Mouse (Mus musculus): ENCODE data around the gene Gm17542. TPM values are rescaled to one million over a fixed set of nuclear protein-coding genes. Genes with fewer than 3 reads are reported as not detected.
"Not testable (repeated sequence)": the region's sequence is repeated elsewhere in the genome, so short reads cannot be mapped to it uniquely, and the experiment has no call there.

Gm17542 gene
- not detected for polyA plus RNA-seq (2012; fragmentation: generic; extraction: Trizol)
- long read RNA-seq, experiment 1 = 0 reads
- long read RNA-seq, experiment 2 = 0 reads

- not testable (repeated sequence) for H3K79me2 ChIP-seq (ENCODE audit: control insufficient read depth, insufficient read depth); H3K4me3 ChIP-seq (ENCODE audit: insufficient read depth, poor library complexity, severe bottlenecking); H3K27me3 ChIP-seq (ENCODE audit: control insufficient read depth, insufficient read depth, insufficient read length); H3K79me3 ChIP-seq (ENCODE audit: low read depth); H3K36me3 ChIP-seq (ENCODE audit: control insufficient read depth, insufficient read depth); H3ac ChIP-seq (ENCODE audit: control insufficient read depth, insufficient read length, low read depth)
Observed at GRCm38 (mm10) chr10:58718110-58718509, at the start of gene Gm17542. Gene Gm17542, minus strand, starts transcription at chr10:58718210.

GRCm38 (mm10) chr10:58739779-58740178 lies 21.8 kb upstream of the Gm17542 start:
- no peaks in the 10 kb centered on the region for H3K79me3 ChIP-seq (ENCODE audit: low read depth)
- no peak overlapping the region for H3ac ChIP-seq (ENCODE audit: control insufficient read depth, insufficient read length, low read depth)
- no peaks in the 10 kb centered on the region for H3K79me2 ChIP-seq (ENCODE audit: control insufficient read depth, insufficient read depth)
- no peaks in the 10 kb centered on the region for H3K36me3 ChIP-seq (ENCODE audit: control insufficient read depth, insufficient read depth)
- no peaks in the 10 kb centered on the region for H3K27me3 ChIP-seq (ENCODE audit: control insufficient read depth, insufficient read depth, insufficient read length)
- no peak overlapping the region for H3K4me3 ChIP-seq (ENCODE audit: insufficient read depth, poor library complexity, severe bottlenecking)
- TF ChIP-seq FOSL1 (IDR thresholded peaks at IDR 0.05; ENCODE audit: insufficient read depth, low read length, poor library complexity, severe bottlenecking) (no peak), USF1 (IDR thresholded peaks at IDR 0.05; ENCODE audit: low read depth) (no peak), MAX (IDR thresholded peaks at IDR 0.05) (no peak), MYOG (IDR thresholded peaks at IDR 0.05; ENCODE audit: control insufficient read depth, extremely low read depth, insufficient read length) (no peak), MYOD1 (IDR thresholded peaks at IDR 0.05; ENCODE audit: control insufficient read depth, insufficient read length, low read depth) (no peak), CTCF (IDR thresholded peaks at IDR 0.05; ENCODE audit: control insufficient read depth, insufficient read depth, insufficient read length) (no peak), CEBPB (IDR thresholded peaks at IDR 0.05; ENCODE audit: low read depth) (no peak)

- Histone ChIP-seq H3K79me3 (ENCODE audit: low read depth) (no peaks in the 10 kb centered on the region), H3K27me3 (ENCODE audit: control insufficient read depth, insufficient read depth, insufficient read length) (no peaks in the 10 kb centered on the region), H3ac (ENCODE audit: control insufficient read depth, insufficient read length, low read depth) (no peak overlapping the region), H3K36me3 (ENCODE audit: control insufficient read depth, insufficient read depth) (no peaks in the 10 kb centered on the region), H3K4me3 (ENCODE audit: insufficient read depth, poor library complexity, severe bottlenecking) (no peak overlapping the region), H3K79me2 (ENCODE audit: control insufficient read depth, insufficient read depth) (no peaks in the 10 kb centered on the region)
- TF ChIP-seq CEBPB (IDR thresholded peaks at IDR 0.05; ENCODE audit: low read depth) (no peak), CTCF (IDR thresholded peaks at IDR 0.05; ENCODE audit: control insufficient read depth, insufficient read depth, insufficient read length) (no peak), USF1 (IDR thresholded peaks at IDR 0.05; ENCODE audit: low read depth) (no peak), FOSL1 (IDR thresholded peaks at IDR 0.05; ENCODE audit: insufficient read depth, low read length, poor library complexity, severe bottlenecking) (no peak), MYOD1 (IDR thresholded peaks at IDR 0.05; ENCODE audit: control insufficient read depth, insufficient read length, low read depth) (no peak), MYOG (IDR thresholded peaks at IDR 0.05; ENCODE audit: control insufficient read depth, extremely low read depth, insufficient read length) (no peak), MAX (IDR thresholded peaks at IDR 0.05) (no peak)
Observed at GRCm38 (mm10) chr10:58738152-58738551, 20.1 kb upstream of the Gm17542 start.

- Histone ChIP-seq H3K27me3 (ENCODE audit: control insufficient read depth, insufficient read depth, insufficient read length) (no peaks in the 10 kb centered on the region), H3K4me3 (ENCODE audit: insufficient read depth, poor library complexity, severe bottlenecking) (no peak overlapping the region), H3K79me3 (ENCODE audit: low read depth) (no peaks in the 10 kb centered on the region), H3ac (ENCODE audit: control insufficient read depth, insufficient read length, low read depth) (no peak overlapping the region), H3K79me2 (ENCODE audit: control insufficient read depth, insufficient read depth) (no peaks in the 10 kb centered on the region), H3K36me3 (ENCODE audit: control insufficient read depth, insufficient read depth) (no peaks in the 10 kb centered on the region)
- TF ChIP-seq CEBPB (IDR thresholded peaks at IDR 0.05; ENCODE audit: low read depth) (no peak), MYOD1 (IDR thresholded peaks at IDR 0.05; ENCODE audit: control insufficient read depth, insufficient read length, low read depth) (no peak), MYOG (IDR thresholded peaks at IDR 0.05; ENCODE audit: control insufficient read depth, extremely low read depth, insufficient read length) (no peak), FOSL1 (IDR thresholded peaks at IDR 0.05; ENCODE audit: insufficient read depth, low read length, poor library complexity, severe bottlenecking) (no peak), CTCF (IDR thresholded peaks at IDR 0.05; ENCODE audit: control insufficient read depth, insufficient read depth, insufficient read length) (no peak), MAX (IDR thresholded peaks at IDR 0.05) (no peak), USF1 (IDR thresholded peaks at IDR 0.05; ENCODE audit: low read depth) (no peak)
Observed at GRCm38 (mm10) chr10:58714789-58715148, 3.2 kb downstream of the Gm17542 start.

GRCm38 (mm10) chr10:58713855-58714788 lies 3.9 kb downstream of the Gm17542 start:
- H3ac ChIP-seq (ENCODE audit: control insufficient read depth, insufficient read length, low read depth) = no peak overlapping the region
- no peaks in the 10 kb centered on the region for H3K79me3 ChIP-seq (ENCODE audit: low read depth)
- no peak overlapping the region for H3K4me3 ChIP-seq (ENCODE audit: insufficient read depth, poor library complexity, severe bottlenecking)
- H3K79me2 ChIP-seq (ENCODE audit: control insufficient read depth, insufficient read depth) = no peaks in the 10 kb centered on the region
- no peaks in the 10 kb centered on the region for H3K36me3 ChIP-seq (ENCODE audit: control insufficient read depth, insufficient read depth)
- H3K27me3 ChIP-seq (ENCODE audit: control insufficient read depth, insufficient read depth, insufficient read length) = no peaks in the 10 kb centered on the region
- TF ChIP-seq MYOG (IDR thresholded peaks at IDR 0.05; ENCODE audit: control insufficient read depth, extremely low read depth, insufficient read length) = no peak
- no peak for TF ChIP-seq MAX (IDR thresholded peaks at IDR 0.05)

- no peaks in the 10 kb centered on the region for H3K79me2 ChIP-seq (ENCODE audit: control insufficient read depth, insufficient read depth)
- H3K4me3 ChIP-seq (ENCODE audit: insufficient read depth, poor library complexity, severe bottlenecking) = no peak overlapping the region
- no peaks in the 10 kb centered on the region for H3K27me3 ChIP-seq (ENCODE audit: control insufficient read depth, insufficient read depth, insufficient read length)
- H3K79me3 ChIP-seq (ENCODE audit: low read depth) = no peaks in the 10 kb centered on the region
- TF ChIP-seq USF1 (IDR thresholded peaks at IDR 0.05; ENCODE audit: low read depth) = no peak
- no peak for TF ChIP-seq CTCF (IDR thresholded peaks at IDR 0.05; ENCODE audit: control insufficient read depth, insufficient read depth, insufficient read length)
- TF ChIP-seq MYOD1 (IDR thresholded peaks at IDR 0.05; ENCODE audit: control insufficient read depth, insufficient read length, low read depth) = no peak
- TF ChIP-seq MAX (IDR thresholded peaks at IDR 0.05) = no peak
- TF ChIP-seq FOSL1 (IDR thresholded peaks at IDR 0.05; ENCODE audit: insufficient read depth, low read length, poor library complexity, severe bottlenecking) = no peak
- H3K36me3 ChIP-seq (ENCODE audit: control insufficient read depth, insufficient read depth) = no peaks in the 10 kb centered on the region
- no peak overlapping the region for H3ac ChIP-seq (ENCODE audit: control insufficient read depth, insufficient read length, low read depth)
Observed at GRCm38 (mm10) chr10:58713225-58713624, 4.8 kb downstream of the Gm17542 start.

Measured in C2C12 (cell line).